Mouse (Mus musculus): ENCODE results near the gene Clns1a.

Gene Clns1a

DNA sequence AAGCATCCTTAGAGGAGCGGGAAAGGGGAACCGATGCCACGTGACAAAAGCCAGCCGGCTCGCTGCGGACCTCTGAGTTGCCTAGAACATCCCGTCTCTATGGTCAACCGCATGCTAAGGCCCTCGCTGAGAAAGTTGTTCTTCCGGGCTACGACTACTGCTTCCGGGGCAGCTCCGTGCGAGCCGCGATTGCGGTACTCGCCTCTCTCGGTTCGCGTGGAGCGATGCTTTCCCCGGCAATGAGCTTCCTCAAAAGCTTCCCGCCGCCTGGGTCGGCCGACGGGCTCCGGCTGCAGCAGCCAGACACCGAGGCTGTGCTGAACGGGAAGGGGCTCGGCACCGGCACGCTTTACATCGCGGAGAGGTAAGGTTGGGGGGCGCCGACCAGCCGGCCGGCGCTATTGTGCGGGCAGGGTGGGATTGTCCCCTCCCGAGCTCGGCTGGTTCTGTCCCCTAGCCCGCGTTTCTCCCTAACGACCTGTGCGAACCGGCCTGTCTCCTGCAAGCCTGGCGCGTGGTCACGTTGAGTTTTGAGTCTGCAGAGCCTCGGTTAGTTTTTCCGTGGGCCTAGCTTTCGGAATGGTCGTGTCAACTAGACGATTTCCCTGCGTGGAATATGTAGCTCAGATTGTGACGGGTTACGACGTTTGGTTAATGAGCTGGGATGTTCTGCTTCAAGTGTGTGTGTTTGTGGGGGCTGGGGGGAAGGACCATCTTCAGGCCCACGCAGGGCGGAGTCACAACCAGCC, at the start of gene Clns1a:
Gene Clns1a, plus strand, starts transcription at position 129 of the 749 bp plus-strand sequence.
- peak; percentile 76 to 83 for DNase-seq

DNA sequence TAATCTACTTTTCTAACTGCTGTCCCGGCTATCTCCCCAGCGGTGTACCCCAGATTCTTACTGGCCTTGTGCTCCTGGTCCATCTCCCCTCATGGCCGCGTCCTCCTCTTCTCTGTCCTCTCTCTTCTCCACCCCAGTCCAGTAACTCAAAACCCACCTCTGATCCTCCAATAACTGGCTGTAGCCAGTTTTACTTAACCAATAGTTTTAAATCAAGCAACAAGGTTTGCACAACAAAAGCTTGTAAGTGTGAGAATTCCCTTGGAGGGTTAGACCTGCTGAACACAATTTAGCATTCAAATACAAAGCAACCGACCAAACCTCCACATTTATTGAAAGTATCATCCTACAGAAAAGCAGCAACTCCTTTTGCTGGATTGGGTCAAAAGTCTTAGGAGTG, 48.8 kb upstream of the Clns1a start:
- no peak for DNase-seq

DNA sequence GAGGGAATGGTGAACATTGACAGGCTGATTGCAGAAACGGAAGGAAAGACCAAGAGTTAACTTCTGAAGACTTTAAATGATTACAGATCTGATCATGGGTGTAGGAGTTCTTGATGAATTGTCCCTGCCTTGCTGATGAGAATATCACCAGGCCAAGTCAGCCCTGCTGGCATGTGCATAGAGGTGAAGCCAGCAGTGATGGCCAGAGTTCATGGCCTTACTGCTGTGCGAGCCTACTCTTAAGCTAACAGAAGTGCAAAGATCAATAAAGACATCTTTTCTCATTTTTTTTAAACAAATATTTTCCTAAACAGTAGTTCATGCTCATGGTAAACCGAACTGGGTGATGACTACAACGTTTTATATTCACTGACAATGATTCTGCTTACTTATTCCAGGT, 45.7 kb upstream of the Clns1a start:
- no peak for DNase-seq

- DNase-seq: no peak
These were observed 40.3 kb upstream of the Clns1a start for GRCm38 (mm10) chr7:97656144-97656543.

- DNase-seq: no peak
These were observed 34.8 kb upstream of the Clns1a start for GRCm38 (mm10) chr7:97661634-97662033.

GRCm38 (mm10) chr7:97679239-97679638, 17.2 kb upstream of the Clns1a start:
- DNase-seq: no peak

DNA sequence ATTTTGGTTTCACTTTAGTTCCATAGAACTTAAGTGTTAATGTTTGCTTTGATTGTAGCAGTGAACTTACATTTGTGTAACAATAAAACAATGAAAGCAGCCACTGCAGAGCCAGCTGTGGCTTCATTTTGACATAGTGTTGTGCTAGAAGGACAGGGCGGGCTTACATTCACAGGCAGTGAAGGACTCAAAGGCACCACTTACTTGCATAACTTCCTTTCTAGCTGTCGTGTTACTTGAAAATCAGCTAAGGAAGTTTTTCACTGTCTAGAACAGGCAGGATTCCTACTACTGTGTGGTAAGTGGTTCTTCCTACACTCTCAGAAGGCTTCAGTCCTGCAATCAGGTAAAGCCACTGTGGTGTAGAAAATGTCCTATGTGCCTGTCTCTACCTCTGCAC, 8.6 kb upstream of the Clns1a start:
- no peak for DNase-seq

DNA sequence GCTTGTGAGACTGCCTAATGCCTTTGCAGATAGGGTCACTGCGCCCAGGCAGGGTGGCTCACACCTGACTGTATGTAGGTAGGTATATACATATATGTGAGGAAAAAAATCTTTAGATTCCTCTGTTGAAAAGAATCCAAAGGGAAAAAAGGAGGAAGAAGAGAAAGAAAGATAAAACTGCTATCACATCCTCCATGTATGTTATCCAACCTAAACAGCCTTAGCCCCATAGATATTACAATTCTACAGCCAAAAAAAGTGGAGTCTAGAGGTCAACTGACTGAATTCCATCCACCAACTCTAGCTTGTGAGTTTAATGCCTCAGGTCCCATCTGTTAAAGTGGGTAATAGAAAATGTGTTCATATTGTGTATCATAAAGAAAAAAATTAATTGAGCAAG, 993 bp upstream of the Clns1a start:
- DNase-seq: no peak

GRCm38 (mm10) chr7:97696133-97696505, 315 bp upstream of the Clns1a start:
- peak in 1 of 2 experiments; percentile 16 for DNase-seq

DNA sequence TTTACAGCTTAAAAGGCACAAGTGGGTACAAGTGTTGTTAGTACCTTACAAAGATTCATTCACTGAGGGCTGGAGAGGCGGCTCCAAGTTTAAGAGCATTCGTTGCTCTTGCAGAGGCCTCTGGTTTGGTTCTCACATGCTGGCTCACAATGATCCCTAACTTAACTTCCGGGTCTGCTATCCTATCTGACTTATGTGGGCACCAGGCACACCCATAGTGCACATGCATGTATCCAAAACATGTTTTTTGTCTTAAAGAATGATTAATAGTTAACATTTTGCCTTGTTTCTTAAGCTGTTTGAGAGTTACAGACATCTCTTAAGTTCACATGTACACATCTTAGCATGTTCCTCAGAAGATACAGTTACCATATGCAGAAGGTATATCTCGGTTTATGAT, 3.7 kb downstream of the Clns1a start:
- DNase-seq: no peak

DNA sequence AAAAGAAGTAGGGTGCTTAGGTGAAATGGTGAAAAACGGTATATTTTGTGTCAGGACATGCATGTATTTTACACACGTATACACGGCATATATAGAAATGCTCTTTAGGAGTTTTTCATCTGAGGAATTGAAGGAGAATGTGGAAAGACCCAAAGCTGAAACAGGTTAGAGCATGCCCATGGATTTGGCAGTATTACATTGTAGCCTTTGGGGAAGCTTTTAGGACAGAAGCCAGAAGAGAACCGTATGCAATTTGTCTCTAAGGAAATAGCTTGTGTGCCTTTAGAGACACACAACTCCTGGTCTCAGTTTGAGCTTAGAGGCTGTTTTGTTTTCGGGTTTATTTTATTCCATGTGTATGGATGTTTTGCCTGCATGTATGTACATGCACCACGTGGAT, 4.7 kb downstream of the Clns1a start:
- DNase-seq: no peak

DNA sequence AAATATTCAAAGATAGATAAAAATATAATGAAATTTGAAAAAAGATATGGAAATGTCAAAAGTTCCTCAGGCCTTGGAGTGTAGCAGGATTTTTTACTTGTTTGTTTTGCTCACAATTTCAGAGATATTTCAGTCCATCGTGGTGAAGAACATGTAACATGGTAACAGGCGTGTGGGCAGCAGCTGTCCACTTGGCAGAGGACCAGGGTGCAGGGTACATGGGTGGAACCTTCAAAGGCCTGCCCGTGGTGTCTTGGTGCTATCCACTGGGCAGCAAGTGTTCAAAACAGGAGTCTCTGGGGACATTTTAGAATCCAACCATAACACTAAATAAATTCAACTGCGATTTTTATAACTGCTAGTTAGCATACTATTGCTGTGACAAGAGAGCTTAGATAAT, 10.7 kb downstream of the Clns1a start:
- DNase-seq: no peak

GRCm38 (mm10) chr7:97707809-97708208, 11.4 kb downstream of the Clns1a start:
- DNase-seq: no peak

DNA sequence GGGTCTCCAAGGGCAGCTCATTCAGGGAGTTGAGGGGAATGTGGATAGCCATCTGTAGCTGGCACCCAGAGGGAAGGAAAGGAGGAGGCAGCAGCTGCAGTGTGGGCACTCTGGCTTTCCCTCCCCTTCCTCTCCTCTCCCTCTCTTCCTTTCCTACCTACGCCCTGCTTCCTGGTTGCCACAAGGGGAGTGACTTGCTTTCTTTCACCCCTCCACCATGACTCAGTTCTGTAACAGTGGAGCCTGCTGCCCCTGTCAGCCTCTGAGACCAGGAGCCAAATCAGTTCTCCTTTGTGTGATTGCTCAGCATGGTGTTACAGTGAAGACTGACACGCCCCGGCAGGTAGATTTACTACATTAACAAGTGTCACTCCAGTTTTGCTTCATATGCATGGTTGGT, 12.8 kb downstream of the Clns1a start:
- DNase-seq: no peak

- DNase-seq: no peak
These were observed 18.2 kb downstream of the Clns1a start for GRCm38 (mm10) chr7:97714651-97715050.

- no peak for DNase-seq
These were observed 20.9 kb downstream of the Clns1a start for GRCm38 (mm10) chr7:97717326-97717725.

DNA sequence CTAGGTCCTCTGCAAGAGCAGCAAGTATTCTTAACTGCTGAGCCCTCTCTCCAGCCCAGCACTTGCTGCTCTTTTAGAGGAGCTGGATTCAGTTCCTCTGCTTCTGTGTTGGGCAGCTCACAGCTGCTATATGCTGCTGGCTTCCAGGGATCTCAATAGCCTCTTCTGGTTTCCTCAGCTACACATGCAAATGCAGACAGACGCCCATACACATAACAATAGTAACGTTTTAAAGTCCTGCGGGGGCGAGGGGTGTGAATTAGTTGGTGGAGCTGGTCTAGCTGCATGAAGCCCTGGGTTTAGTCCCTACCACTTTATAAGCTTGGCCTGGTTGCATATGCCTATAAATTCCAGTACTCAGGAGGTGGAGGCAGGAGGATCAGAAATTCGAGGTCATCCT, 22.6 kb downstream of the Clns1a start:
- no peak for DNase-seq

GRCm38 (mm10) chr7:97720109-97720508, 23.7 kb downstream of the Clns1a start:
- peak in 1 of 2 experiments; percentile 53 for DNase-seq

GRCm38 (mm10) chr7:97722278-97722918, 26.0 kb downstream of the Clns1a start:
- peak in 1 of 2 experiments; percentile 65 for DNase-seq

- DNase-seq: peak; percentile 62 to 80
These were observed 27.5 kb downstream of the Clns1a start for GRCm38 (mm10) chr7:97723646-97724538.

- DNase-seq: peak in 1 of 2 experiments; percentile 34
These were observed 29.0 kb downstream of the Clns1a start for GRCm38 (mm10) chr7:97725401-97725800.

- DNase-seq: peak in 1 of 2 experiments; percentile 28
These were observed 29.6 kb downstream of the Clns1a start for GRCm38 (mm10) chr7:97726080-97726479.

GRCm38 (mm10) chr7:97726778-97727177, 30.3 kb downstream of the Clns1a start:
- peak in 1 of 2 experiments; percentile 42 for DNase-seq
